Mouse (Mus musculus) hindbrain, postnatal 0 days (tissue): ENCODE data around the gene Plac1. TPM values are rescaled to one million over a fixed set of nuclear protein-coding genes. Genes with fewer than 3 reads are reported as not detected.

ENCODE experiments used
- ATAC-seq: fragments of 200-750 bp; cut with Nextera tagmentation; 2 replicates; pipeline ENCODE4 v1.8.0; 2017; ENCODE audit warnings: mild to moderate bottlenecking, moderate TSS enrichment, moderate library complexity
- DNase-seq: peaks from one replicate; pipeline ENCODE4 v3.0.0-alpha.2; 2015; ENCODE audit warnings: low spot score
- H3K27ac ChIP-seq: fragments of 300-500 bp; sonication (generic); 2 replicates; pipeline ENCODE4 v1.5.1; 2014; ENCODE audit warnings: mild to moderate bottlenecking
- H3K27me3 ChIP-seq: fragments of 300-500 bp; sonication (generic); 2 replicates; pipeline ENCODE4 v1.6.1; 2014; ENCODE audit warnings: low read length, mixed read lengths; ENCODE audit not compliant: insufficient read depth
- H3K36me3 ChIP-seq: fragments of 300-500 bp; sonication (generic); 2 replicates; pipeline ENCODE4 v1.6.1; 2014; ENCODE audit warnings: low read length, mixed read lengths; ENCODE audit not compliant: insufficient read depth
- H3K4me1 ChIP-seq: fragments of 300-500 bp; sonication (generic); 2 replicates; pipeline ENCODE4 v1.6.1; 2014; ENCODE audit warnings: antibody characterized with exemption, low read length, mixed read lengths; ENCODE audit not compliant: insufficient read depth
- H3K4me2 ChIP-seq: fragments of 300-500 bp; sonication (generic); 2 replicates; pipeline ENCODE4 v1.6.1; 2014; ENCODE audit warnings: low read depth, mild to moderate bottlenecking, low read length, moderate library complexity, mixed read lengths
- H3K4me3 ChIP-seq: fragments of 300-500 bp; sonication (generic); 2 replicates; pipeline ENCODE4 v1.5.1; 2014; ENCODE audit warnings: low read length
- H3K9ac ChIP-seq: fragments of 300-500 bp; sonication (generic); replicated peaks from 2 replicates; pipeline ENCODE4 v1.6.1; 2014; ENCODE audit warnings: mild to moderate bottlenecking, low read length, moderate library complexity, mixed read lengths
- H3K9me3 ChIP-seq: fragments of 300-500 bp; sonication (generic); 2 replicates; pipeline ENCODE4 v1.6.1; 2016; ENCODE audit warnings: low read length, mixed read lengths
- CTCF ChIP-seq: IDR thresholded peaks from 2 replicates; pipeline ENCODE4 v1.5.1; 2016; ENCODE audit warnings: antibody characterized with exemption, control low read depth, low read depth
- WGBS: fragments of 180-500 bp; shearing (Covaris S2); extraction: QIAGEN DNeasy Blood & Tissue Kit; methylation state at CpG from one replicate; pipeline ENCODE4 v1.1.7; 2014; 5-methylcytosine and 5-hydroxymethylcytosine counted together
- polyA plus RNA-seq: library from polyadenylated mRNA; unstranded; fragments of >200 nt; fragmentation: Nextera tagmentation; extraction: Ambion mirVana; gene quantifications from 2 replicates; pipeline ENCODE4 v1.2.1, GENCODE M21; 2015
- total RNA-seq: library from RNA; depleted of rRNA; stranded (reverse); fragments of >200 nt; gene quantifications from 2 replicates; pipeline ENCODE4 v1.2.3, GENCODE M21; 2014

Plac1 gene
- total and polyA plus RNA-seq, 2 experiments from 2014 or later = not detected

GRCm38 (mm10) chrX:53055771-53056170 lies 184.1 kb downstream of the Plac1 start:
- Histone ChIP-seq H3K36me3 (no peaks in the 10 kb centered on the region), H3K4me2 (peak overlapping the region; percentile 54), H3K4me1 (no peaks in the 10 kb centered on the region), H3K9me3 (no peaks in the 10 kb centered on the region), H3K4me3 (peak overlapping the region; percentile 52), H3K27me3 (no peaks in the 10 kb centered on the region; the same call in 1 of the 2 replicates), H3K9ac (no peak overlapping the region), H3K27ac (no peak overlapping the region)
- ATAC-seq (no peak), DNase-seq (no peak)
- 21% methylated on average over 9 of the region's 9 CpGs for WGBS
- TF ChIP-seq CTCF = no peak

- ATAC-seq = no peak
These were observed 186.0 kb downstream of the Plac1 start for GRCm38 (mm10) chrX:53053885-53054284.

GRCm38 (mm10) chrX:53052652-53053500 lies 187.0 kb downstream of the Plac1 start:
- H3K4me1 ChIP-seq = no peaks in the 10 kb centered on the region
- H3K27me3 ChIP-seq = no peaks in the 10 kb centered on the region; the same call in 1 of the 2 replicates
- no peak for ATAC-seq
- no peak overlapping the region for H3K4me3 ChIP-seq
- TF ChIP-seq CTCF = no peak
- H3K9me3 ChIP-seq = no peaks in the 10 kb centered on the region
- DNase-seq = no peak
- H3K36me3 ChIP-seq = no peaks in the 10 kb centered on the region
- peak overlapping the region; percentile 27 for H3K4me2 ChIP-seq
- no peak overlapping the region for H3K27ac ChIP-seq
- WGBS = 28% methylated on average over 13 of the region's 13 CpGs
- no peak overlapping the region for H3K9ac ChIP-seq

More at GRCm38 (mm10) chrX:53053885-53054284, 186.0 kb downstream of the Plac1 start:
- H3K36me3 ChIP-seq = no peaks in the 10 kb centered on the region
- TF ChIP-seq CTCF = no peak
- DNase-seq = no peak
- no peak overlapping the region for H3K27ac ChIP-seq
- H3K27me3 ChIP-seq = no peaks in the 10 kb centered on the region; the same call in 1 of the 2 replicates
- no peaks in the 10 kb centered on the region for H3K9me3 ChIP-seq
- H3K9ac ChIP-seq = no peak overlapping the region
- H3K4me1 ChIP-seq = no peaks in the 10 kb centered on the region
- H3K4me3 ChIP-seq = no peak overlapping the region
- 69% methylated on average over 5 of the region's 5 CpGs for WGBS
- no peak overlapping the region for H3K4me2 ChIP-seq

GRCm38 (mm10) chrX:53050353-53050752 lies 189.6 kb downstream of the Plac1 start:
- Histone ChIP-seq H3K27ac (no peak overlapping the region), H3K36me3 (no peaks in the 10 kb centered on the region), H3K4me3 (0 out of 2 replicates have a peak overlapping the region, but pooled peaks have one; percentile 14), H3K4me2 (peak overlapping the region; percentile 42), H3K9me3 (no peaks in the 10 kb centered on the region), H3K27me3 (no peaks in the 10 kb centered on the region; the same call in 1 of the 2 replicates), H3K9ac (no peak overlapping the region), H3K4me1 (no peaks in the 10 kb centered on the region)
- no peak for DNase-seq
- WGBS = 34% methylated on average over 8 of the region's 9 CpGs
- peak; percentile 51; the same call in 1 of the 2 replicates for ATAC-seq
- TF ChIP-seq CTCF = no peak

DNA sequence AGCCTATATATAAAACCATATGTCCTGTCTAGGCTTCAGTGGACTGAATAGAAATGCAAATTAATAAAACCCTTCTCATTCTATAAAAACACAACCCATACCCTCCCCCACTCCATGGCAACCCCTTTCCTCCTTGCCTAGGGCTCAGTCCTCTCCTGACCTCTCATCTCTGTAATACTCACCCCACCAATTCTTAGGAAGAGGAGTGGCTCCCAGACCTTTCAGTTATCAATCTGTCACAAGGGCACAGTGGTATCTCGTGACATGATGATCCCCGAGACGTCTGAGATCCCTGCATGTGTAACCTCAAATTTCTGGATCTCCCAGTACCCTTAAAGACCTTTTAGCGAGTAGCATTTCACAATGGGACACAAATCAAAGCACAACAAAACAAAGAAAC lies 190.7 kb downstream of the Plac1 start:
- H3K4me1 ChIP-seq = no peaks in the 10 kb centered on the region
- no peaks in the 10 kb centered on the region for H3K36me3 ChIP-seq
- no peak for TF ChIP-seq CTCF
- no peak for ATAC-seq
- no peak overlapping the region for H3K4me2 ChIP-seq
- H3K4me3 ChIP-seq = no peak overlapping the region
- no peak overlapping the region for H3K27ac ChIP-seq
- WGBS = 53% methylated on average over 4 of the region's 4 CpGs
- H3K27me3 ChIP-seq = no peaks in the 10 kb centered on the region; the same call in 1 of the 2 replicates
- no peak overlapping the region for H3K9ac ChIP-seq
- H3K9me3 ChIP-seq = no peaks in the 10 kb centered on the region
- no peak for DNase-seq

GRCm38 (mm10) chrX:53046911-53047310 lies 193.0 kb downstream of the Plac1 start:
- Histone ChIP-seq H3K4me1 (no peaks in the 10 kb centered on the region), H3K9ac (no peak overlapping the region), H3K4me2 (no peak overlapping the region), H3K4me3 (no peak overlapping the region), H3K27ac (no peak overlapping the region), H3K9me3 (no peaks in the 10 kb centered on the region), H3K27me3 (no peaks in the 10 kb centered on the region), H3K36me3 (no peaks in the 10 kb centered on the region)
- ATAC-seq (no peak), DNase-seq (no peak)
- no peak for TF ChIP-seq CTCF
- 73% methylated on average over 2 of the region's 2 CpGs for WGBS

GRCm38 (mm10) chrX:53046033-53046432 lies 193.9 kb downstream of the Plac1 start:
- DNase-seq (no peak), ATAC-seq (no peak)
- Histone ChIP-seq H3K4me1 (no peaks in the 10 kb centered on the region), H3K27ac (no peak overlapping the region), H3K9me3 (no peaks in the 10 kb centered on the region), H3K4me3 (no peak overlapping the region), H3K27me3 (no peaks in the 10 kb centered on the region), H3K4me2 (no peak overlapping the region), H3K36me3 (no peaks in the 10 kb centered on the region), H3K9ac (no peak overlapping the region)
- WGBS = 74% methylated on average over 4 of the region's 4 CpGs
- TF ChIP-seq CTCF = no peak
